Mouse (Mus musculus): Measurements from ENCODE around the gene Olfr5. TPM values are rescaled to one million over a fixed set of nuclear protein-coding genes. Genes with fewer than 3 reads are reported as not detected.

Gene Olfr5
- polyA plus RNA-seq, 1 experiment: not detected

GRCm38 (mm10) chr7:6455868-6456267, 30.9 kb downstream of the Olfr5 start, which contains the start of gene Olfr1336:
Gene Olfr1336 (plus strand): TSS chr7:6456168.
- Histone ChIP-seq H3K4me1 (ENCODE audit: control insufficient read depth, insufficient read depth, low read length) (no peaks in the 10 kb centered on the region), H3K27ac (ENCODE audit: insufficient read depth, low read depth, low read length) (no peak within 1 kb of the TSS), H3K4me3 (ENCODE audit: insufficient read depth, low read length) (no peak within 1 kb of the TSS)
- no peak for TF ChIP-seq POLR2A (IDR thresholded peaks at IDR 0.05; ENCODE audit: borderline replicate concordance, low read depth, low read length)
- TF ChIP-seq CTCF (IDR thresholded peaks at IDR 0.05; ENCODE audit: low read depth, low read length): no peak

DNA sequence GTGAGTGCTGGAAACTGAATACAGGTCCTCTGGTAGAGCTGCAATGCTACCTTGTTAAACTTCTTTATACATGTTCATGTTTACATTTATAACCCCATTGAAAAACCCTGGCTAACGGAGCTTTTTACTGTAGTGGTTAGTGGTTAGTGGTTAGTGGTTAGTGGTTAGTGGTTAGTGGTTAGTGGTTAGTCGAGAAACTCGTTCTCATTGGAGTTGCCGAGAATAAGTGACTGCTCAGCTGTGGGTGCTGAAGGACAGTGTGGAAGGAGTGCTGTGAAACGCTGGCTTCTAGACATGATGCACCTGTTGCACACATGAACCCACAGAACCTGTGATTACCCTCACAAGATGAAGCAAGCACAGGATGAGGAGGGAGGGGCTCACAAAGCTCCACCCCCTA, 39.0 kb downstream of the Olfr5 start:
- Histone ChIP-seq H3K4me1 (ENCODE audit: control insufficient read depth, insufficient read depth, low read length) (no peaks in the 10 kb centered on the region), H3K4me3 (ENCODE audit: insufficient read depth, low read length) (no peak overlapping the region), H3K27ac (ENCODE audit: insufficient read depth, low read depth, low read length) (no peak overlapping the region)
- TF ChIP-seq POLR2A (IDR thresholded peaks at IDR 0.05; ENCODE audit: borderline replicate concordance, low read depth, low read length): no peak
- no peak for TF ChIP-seq CTCF (IDR thresholded peaks at IDR 0.05; ENCODE audit: low read depth, low read length)

GRCm38 (mm10) chr7:6441173-6441572, 45.6 kb downstream of the Olfr5 start:
- no peak overlapping the region for H3K27ac ChIP-seq (ENCODE audit: insufficient read depth, low read depth, low read length)
- no peak for TF ChIP-seq POLR2A (IDR thresholded peaks at IDR 0.05; ENCODE audit: borderline replicate concordance, low read depth, low read length)
- TF ChIP-seq CTCF (IDR thresholded peaks at IDR 0.05; ENCODE audit: low read depth, low read length): no peak
- H3K4me1 ChIP-seq (ENCODE audit: control insufficient read depth, insufficient read depth, low read length): no peaks in the 10 kb centered on the region
- H3K4me3 ChIP-seq (ENCODE audit: insufficient read depth, low read length): no peak overlapping the region

DNA sequence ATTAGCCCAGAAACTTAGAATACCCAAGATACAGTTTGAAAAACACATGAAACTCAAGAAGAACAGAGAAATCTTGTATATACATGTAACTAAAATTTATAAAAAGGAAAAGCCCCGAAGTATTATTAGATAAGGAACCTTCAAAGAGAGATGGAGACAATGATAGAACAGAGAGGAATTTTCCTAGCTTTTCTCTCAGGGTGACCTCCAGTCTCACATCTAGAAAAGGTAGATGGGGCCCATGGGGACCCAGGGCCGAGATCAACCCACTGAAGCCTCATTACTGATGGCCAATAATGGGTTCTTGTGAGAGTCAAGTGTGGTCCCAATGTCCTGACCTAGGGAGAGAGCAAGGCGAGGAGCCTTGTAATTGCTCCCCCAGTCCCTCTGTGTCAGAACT, 48.4 kb downstream of the Olfr5 start, which contains the start of gene Olfr1344:
Gene Olfr1344 (plus strand): TSS at position 301 of the 400 bp plus-strand sequence.
- Histone ChIP-seq H3K4me3 (ENCODE audit: insufficient read depth, low read length) (no peak within 1 kb of the TSS), H3K4me1 (ENCODE audit: control insufficient read depth, insufficient read depth, low read length) (no peaks in the 10 kb centered on the region), H3K27ac (ENCODE audit: insufficient read depth, low read depth, low read length) (no peak within 1 kb of the TSS)
- TF ChIP-seq POLR2A (IDR thresholded peaks at IDR 0.05; ENCODE audit: borderline replicate concordance, low read depth, low read length) (no peak), CTCF (IDR thresholded peaks at IDR 0.05; ENCODE audit: low read depth, low read length) (no peak)

DNA sequence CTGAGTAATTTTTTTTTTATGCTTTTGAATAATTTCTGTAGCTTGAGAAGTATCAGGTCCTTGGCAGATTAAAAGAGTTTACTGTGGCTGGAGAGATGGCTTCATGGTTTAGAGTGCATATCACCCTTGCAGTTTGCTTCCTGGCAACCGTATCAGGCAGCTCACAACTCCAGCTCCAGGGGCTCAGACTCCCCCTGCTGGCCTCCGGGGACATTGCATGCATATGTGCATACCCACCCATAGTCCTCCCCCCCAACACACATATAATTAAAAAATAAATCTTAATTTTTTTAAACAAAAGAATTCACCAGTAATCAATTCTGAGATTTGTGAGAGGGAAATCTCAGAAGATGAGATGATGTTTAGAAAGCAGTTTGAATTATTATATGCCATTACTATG, 56.4 kb downstream of the Olfr5 start:
- Histone ChIP-seq H3K4me3 (ENCODE audit: insufficient read depth, low read length) (no peak overlapping the region), H3K27ac (ENCODE audit: insufficient read depth, low read depth, low read length) (no peak overlapping the region), H3K4me1 (ENCODE audit: control insufficient read depth, insufficient read depth, low read length) (no peaks in the 10 kb centered on the region)
- TF ChIP-seq CTCF (IDR thresholded peaks at IDR 0.05; ENCODE audit: low read depth, low read length) (peak; percentile 60), POLR2A (IDR thresholded peaks at IDR 0.05; ENCODE audit: borderline replicate concordance, low read depth, low read length) (no peak)

GRCm38 (mm10) chr7:6429381-6429780, 57.4 kb downstream of the Olfr5 start:
- Histone ChIP-seq H3K4me1 (ENCODE audit: control insufficient read depth, insufficient read depth, low read length) (no peaks in the 10 kb centered on the region), H3K27ac (ENCODE audit: insufficient read depth, low read depth, low read length) (no peak overlapping the region), H3K4me3 (ENCODE audit: insufficient read depth, low read length) (no peak overlapping the region)
- TF ChIP-seq POLR2A (IDR thresholded peaks at IDR 0.05; ENCODE audit: borderline replicate concordance, low read depth, low read length) (no peak), CTCF (IDR thresholded peaks at IDR 0.05; ENCODE audit: low read depth, low read length) (no peak)

Other genes with a start within 250 kb of the Olfr5 start
- not detected in 2 replicates for gene Epp13, start 234.2 kb downstream of the Olfr5 start, polyA plus RNA-seq (2012; ENCODE audit: insufficient read depth, insufficient read length, missing spikeins)
- gene Zfp667, start 200.4 kb downstream of the Olfr5 start, polyA plus RNA-seq (2012; ENCODE audit: insufficient read depth, insufficient read length, missing spikeins): 2.0 and 2.9 TPM in 2 replicates
- 3.2 and 3.9 TPM in 2 replicates for gene Zfp583, start 155.7 kb downstream of the Olfr5 start, polyA plus RNA-seq (2012; ENCODE audit: insufficient read depth, insufficient read length, missing spikeins)
- gene Gm3854, start 143.2 kb downstream of the Olfr5 start, polyA plus RNA-seq (2012; ENCODE audit: insufficient read depth, insufficient read length, missing spikeins): 0.31 TPM in 1 of 2 replicates, not detected in the other
- gene Zfp78, start 123.7 kb downstream of the Olfr5 start, polyA plus RNA-seq (2012; ENCODE audit: insufficient read depth, insufficient read length, missing spikeins): 2.5 and 2.7 TPM in 2 replicates
- gene Zfp28, start 103.6 kb downstream of the Olfr5 start, polyA plus RNA-seq (2012; ENCODE audit: insufficient read depth, insufficient read length, missing spikeins): 8.7 and 9.5 TPM in 2 replicates
- 0.25 TPM in 1 of 2 replicates, not detected in the other for gene Smim17, start 88.2 kb downstream of the Olfr5 start, polyA plus RNA-seq (2012; ENCODE audit: insufficient read depth, insufficient read length, missing spikeins)
- 0.17 TPM in 1 of 2 replicates, not detected in the other for gene Gm20715, start 76.7 kb downstream of the Olfr5 start, polyA plus RNA-seq (2012; ENCODE audit: insufficient read depth, insufficient read length, missing spikeins)
- gene Olfr1344, start 48.3 kb downstream of the Olfr5 start, polyA plus RNA-seq (2012; ENCODE audit: insufficient read depth, insufficient read length, missing spikeins): not detected in 2 replicates
- 0.11 TPM in 1 of 2 replicates, not detected in the other for gene Olfr1336, start 30.8 kb downstream of the Olfr5 start, polyA plus RNA-seq (2012; ENCODE audit: insufficient read depth, insufficient read length, missing spikeins)
- gene Olfr1346, start 19.8 kb downstream of the Olfr5 start, polyA plus RNA-seq (2012; ENCODE audit: insufficient read depth, insufficient read length, missing spikeins): not detected in 2 replicates
- not detected in 2 replicates for gene Olfr1347, start 12.8 kb upstream of the Olfr5 start, polyA plus RNA-seq (2012; ENCODE audit: insufficient read depth, insufficient read length, missing spikeins)
- not detected in 2 replicates for gene Olfr1348, start 21.8 kb upstream of the Olfr5 start, polyA plus RNA-seq (2012; ENCODE audit: insufficient read depth, insufficient read length, missing spikeins)
- gene Olfr1349, start 36.0 kb upstream of the Olfr5 start, polyA plus RNA-seq (2012; ENCODE audit: insufficient read depth, insufficient read length, missing spikeins): not detected in 2 replicates
- not detected in 2 replicates for gene Olfr1350, start 77.9 kb upstream of the Olfr5 start, polyA plus RNA-seq (2012; ENCODE audit: insufficient read depth, insufficient read length, missing spikeins)
- gene Zim1, start 209.5 kb upstream of the Olfr5 start, polyA plus RNA-seq (2012; ENCODE audit: insufficient read depth, insufficient read length, missing spikeins): 0.11 TPM in 1 of 2 replicates, not detected in the other
- 0.15 TPM in 1 of 2 replicates, not detected in the other for gene Peg3, start 243.5 kb upstream of the Olfr5 start, polyA plus RNA-seq (2012; ENCODE audit: insufficient read depth, insufficient read length, missing spikeins)
- gene Usp29, start 243.6 kb upstream of the Olfr5 start, polyA plus RNA-seq (2012; ENCODE audit: insufficient read depth, insufficient read length, missing spikeins): 0.32 TPM in 1 of 2 replicates, not detected in the other